Mouse (Mus musculus): ENCODE measurements around the gene Zfp248.

DNA sequence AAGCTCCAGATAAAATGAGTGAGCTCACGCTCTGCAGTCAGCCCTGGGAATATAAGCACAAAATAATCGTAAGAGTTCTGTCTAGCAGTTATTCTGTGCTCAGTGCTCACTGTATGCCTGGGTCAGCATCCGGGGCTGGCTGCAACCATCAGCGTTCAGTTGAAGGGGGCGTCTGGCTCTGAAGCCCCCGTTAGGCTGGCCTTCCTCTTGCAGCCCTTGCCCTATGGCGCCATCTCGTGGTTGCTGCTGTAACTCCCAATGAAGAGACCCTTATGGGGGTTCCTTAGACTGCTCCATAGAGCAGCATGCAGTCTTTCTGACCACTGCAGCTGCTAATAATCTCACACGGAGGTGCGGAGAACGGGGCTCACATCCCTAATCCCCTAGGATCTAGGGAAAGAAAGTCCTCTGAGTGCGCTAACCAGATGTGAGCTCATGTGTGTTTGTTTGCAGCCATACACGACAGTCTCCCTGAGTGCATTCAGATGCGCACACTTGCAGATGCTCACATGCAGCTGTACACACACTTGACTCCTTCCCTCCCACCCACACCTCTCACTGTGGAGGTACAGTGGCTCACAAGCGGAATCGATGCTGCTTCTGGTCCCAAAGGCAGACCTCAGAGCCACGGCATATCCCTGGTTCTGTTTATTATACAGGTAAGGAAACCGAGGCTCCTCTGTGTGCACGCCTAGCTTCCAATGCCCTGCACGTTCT lies 75.7 kb downstream of the Zfp248 start:
- TF ChIP-seq CTCF (IDR thresholded peaks at IDR 0.05 in 2 of 3, conservative IDR thresholded peaks at IDR 0.05 in 1 of 3; ENCODE audit: control insufficient read depth in 1 of 3, insufficient read depth in 1 of 3, low read depth in 2 of 3, low read length in 3 of 3, poor library complexity in 1 of 3, severe bottlenecking in 1 of 3) (peak; percentile 90 to 97 (median 90)), JUND (IDR thresholded peaks at IDR 0.05; ENCODE audit: low read depth, low read length) (no peak), MAX (IDR thresholded peaks at IDR 0.05; ENCODE audit: low read length) (no peak), POLR2A (IDR thresholded peaks at IDR 0.05; ENCODE audit: control insufficient read depth in 1 of 2, insufficient read depth in 1 of 2, low read depth in 1 of 2, low read length in 2 of 2, poor library complexity in 1 of 2) (no peak), TCF12 (IDR thresholded peaks at IDR 0.05; ENCODE audit: low read depth, low read length) (no peak), MEF2A (IDR thresholded peaks at IDR 0.05; ENCODE audit: extremely low read depth, insufficient replicate concordance, low read depth, low read length, poor library complexity, severe bottlenecking) (no peak), TAL1 (IDR thresholded peaks at IDR 0.05; ENCODE audit: low read length) (no peak), E2F4 (IDR thresholded peaks at IDR 0.05; ENCODE audit: borderline replicate concordance, low read depth, low read length) (no peak), ELF1 (IDR thresholded peaks at IDR 0.05; ENCODE audit: low read depth, low read length) (no peak), NELFE (IDR thresholded peaks at IDR 0.05; ENCODE audit: low read depth, low read length) (no peak)
